Mouse (Mus musculus): ENCODE measurements around the gene B130006D01Rik.
"Not testable (repeated sequence)": the region's sequence is repeated elsewhere in the genome, so short reads cannot be mapped to it uniquely, and the experiment has no call there.

The B130006D01Rik gene

GRCm38 (mm10) chr11:95713811-95714241, 9.6 kb upstream of the B130006D01Rik start:
- no peak for DNase-seq

- no peak for DNase-seq
Observed at GRCm38 (mm10) chr11:95714411-95714810, 9.0 kb upstream of the B130006D01Rik start.

GRCm38 (mm10) chr11:95716136-95716535, 7.3 kb upstream of the B130006D01Rik start:
- no peak for DNase-seq

- DNase-seq, result no peak
Observed at GRCm38 (mm10) chr11:95719356-95719755, 4.0 kb upstream of the B130006D01Rik start.

- no peak for DNase-seq
Observed at GRCm38 (mm10) chr11:95724466-95724865, 1.1 kb downstream of the B130006D01Rik start.

GRCm38 (mm10) chr11:95726156-95726555, 2.8 kb downstream of the B130006D01Rik start:
- no peak for DNase-seq

GRCm38 (mm10) chr11:95727947-95728346, 4.6 kb downstream of the B130006D01Rik start:
- DNase-seq, result no peak

- DNase-seq, result no peak
Observed at GRCm38 (mm10) chr11:95728916-95729907, 5.8 kb downstream of the B130006D01Rik start.

GRCm38 (mm10) chr11:95734485-95734884, 11.1 kb downstream of the B130006D01Rik start:
- DNase-seq, result no peak

GRCm38 (mm10) chr11:95737811-95738210, 14.4 kb downstream of the B130006D01Rik start:
- no peak for DNase-seq

- DNase-seq, result no peak
Observed at GRCm38 (mm10) chr11:95744521-95744920, 21.1 kb downstream of the B130006D01Rik start.

GRCm38 (mm10) chr11:95746821-95747220, 23.4 kb downstream of the B130006D01Rik start:
- peak; percentile 33 for DNase-seq

- no peak for DNase-seq
Observed at GRCm38 (mm10) chr11:95748331-95748730, 24.9 kb downstream of the B130006D01Rik start.

GRCm38 (mm10) chr11:95749619-95750018, 26.2 kb downstream of the B130006D01Rik start:
- no peak for DNase-seq

GRCm38 (mm10) chr11:95750995-95751394, 27.6 kb downstream of the B130006D01Rik start:
- DNase-seq, result peak; percentile 75

GRCm38 (mm10) chr11:95755137-95755536, 31.8 kb downstream of the B130006D01Rik start:
- not testable (repeated sequence) for DNase-seq

- no peak for DNase-seq
Observed at GRCm38 (mm10) chr11:95760521-95760920, 37.1 kb downstream of the B130006D01Rik start.

GRCm38 (mm10) chr11:95762996-95763395, 39.6 kb downstream of the B130006D01Rik start:
- no peak for DNase-seq

GRCm38 (mm10) chr11:95764806-95765205, 41.4 kb downstream of the B130006D01Rik start:
- no peak for DNase-seq

- no peak for DNase-seq
Observed at GRCm38 (mm10) chr11:95765334-95765733, 41.9 kb downstream of the B130006D01Rik start.

GRCm38 (mm10) chr11:95768244-95768643, 44.9 kb downstream of the B130006D01Rik start:
- no peak for DNase-seq

- no peak for DNase-seq
Observed at GRCm38 (mm10) chr11:95769208-95769607, 45.8 kb downstream of the B130006D01Rik start.

- DNase-seq, result no peak
Observed at GRCm38 (mm10) chr11:95770720-95771364, 47.5 kb downstream of the B130006D01Rik start.

- DNase-seq, result no peak
Observed at GRCm38 (mm10) chr11:95771665-95772064, 48.3 kb downstream of the B130006D01Rik start.

Data from cerebellum, adult 11 months (tissue).